Mouse (Mus musculus) forebrain, embryonic 12.5 days (tissue): ENCODE measurements at regions not wholly inside any gene's neighbourhood (a gene's known extent, or its start where the extent isn't known, plus 50 kb on each side); places are given as distances from the start of the nearest gene placed in this dataset.

Experiments used
- ATAC-seq: fragments of 200-750 bp; cut with Nextera tagmentation; 2 replicates; pipeline ENCODE4 v1.8.0; 2017; ENCODE audit warnings: moderate TSS enrichment; ENCODE audit not compliant: low FRiP score
- H3K27ac ChIP-seq: fragments of 300-500 bp; sonication (generic); 2 replicates; pipeline ENCODE4 v1.5.1; 2016; ENCODE audit warnings: mild to moderate bottlenecking
- H3K27me3 ChIP-seq: fragments of 300-500 bp; sonication (generic); 2 replicates; pipeline ENCODE4 v1.6.1; 2016; ENCODE audit warnings: mild to moderate bottlenecking
- H3K36me3 ChIP-seq: fragments of 300-500 bp; sonication (generic); replicated peaks from 2 replicates; pipeline ENCODE4 v1.6.1; 2016; ENCODE audit warnings: mild to moderate bottlenecking
- H3K4me1 ChIP-seq: fragments of 300-500 bp; sonication (generic); 2 replicates; pipeline ENCODE4 v1.6.1; 2016
- H3K4me2 ChIP-seq: fragments of 300-500 bp; sonication (generic); 2 replicates; pipeline ENCODE4 v1.6.1; 2016; ENCODE audit warnings: mild to moderate bottlenecking, moderate library complexity
- H3K4me3 ChIP-seq: fragments of 300-500 bp; sonication (generic); replicated peaks from 2 replicates; pipeline ENCODE4 v1.5.1; 2016; ENCODE audit warnings: mild to moderate bottlenecking
- H3K9ac ChIP-seq: fragments of 300-500 bp; sonication (generic); 2 replicates; pipeline ENCODE4 v1.6.1; 2016; ENCODE audit warnings: mild to moderate bottlenecking
- H3K9me3 ChIP-seq: fragments of 300-500 bp; sonication (generic); 2 replicates; pipeline ENCODE4 v1.6.1; 2016
- WGBS: fragments of 180-500 bp; shearing (Covaris S2); methylation state at CpG from one replicate; pipeline ENCODE4 v1.1.7; 2016; 5-methylcytosine and 5-hydroxymethylcytosine counted together

GRCm38 (mm10) chr5:12293685-12294084 is 89.5 kb upstream of the Sema3d start:
- Histone ChIP-seq H3K27me3 (no peaks in the 10 kb centered on the region), H3K4me1 (0 out of 2 replicates have a peak, but pooled peaks cover 3% of the 10 kb centered on the region), H3K36me3 (no peaks in the 10 kb centered on the region), H3K9ac (no peak overlapping the region), H3K4me2 (no peak overlapping the region), H3K9me3 (no peaks in the 10 kb centered on the region), H3K4me3 (no peak overlapping the region), H3K27ac (no peak overlapping the region)
- 35% methylated on average over 4 of the region's 4 CpGs for WGBS
- no peak for ATAC-seq

DNA sequence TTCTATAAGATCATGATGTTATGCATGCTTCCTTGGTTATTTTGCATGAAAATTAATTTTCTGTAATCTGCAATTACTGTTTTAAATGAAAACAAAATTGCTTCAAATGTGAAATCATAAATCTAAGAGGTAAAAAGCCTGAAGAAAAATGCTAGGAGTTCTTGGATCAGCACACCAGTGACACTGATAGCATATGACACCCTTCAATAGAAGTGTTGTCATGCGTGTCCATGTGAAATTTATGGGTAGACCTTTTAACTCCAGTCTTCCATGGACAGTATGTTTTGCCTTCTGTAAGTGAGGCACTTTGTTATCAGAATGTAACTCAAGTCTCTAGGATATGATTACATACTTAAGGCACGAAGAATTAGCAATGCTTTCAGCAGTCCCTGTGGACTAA is 85.9 kb upstream of the Sema3d start:
- Histone ChIP-seq H3K9ac (no peak overlapping the region), H3K4me1 (0 out of 2 replicates have a peak, but pooled peaks cover 3% of the 10 kb centered on the region), H3K4me3 (no peak overlapping the region), H3K27ac (no peak overlapping the region), H3K9me3 (no peaks in the 10 kb centered on the region), H3K36me3 (no peaks in the 10 kb centered on the region), H3K4me2 (no peak overlapping the region), H3K27me3 (no peaks in the 10 kb centered on the region)
- WGBS: 92% methylated on average over 2 of the region's 2 CpGs
- ATAC-seq: no peak

DNA sequence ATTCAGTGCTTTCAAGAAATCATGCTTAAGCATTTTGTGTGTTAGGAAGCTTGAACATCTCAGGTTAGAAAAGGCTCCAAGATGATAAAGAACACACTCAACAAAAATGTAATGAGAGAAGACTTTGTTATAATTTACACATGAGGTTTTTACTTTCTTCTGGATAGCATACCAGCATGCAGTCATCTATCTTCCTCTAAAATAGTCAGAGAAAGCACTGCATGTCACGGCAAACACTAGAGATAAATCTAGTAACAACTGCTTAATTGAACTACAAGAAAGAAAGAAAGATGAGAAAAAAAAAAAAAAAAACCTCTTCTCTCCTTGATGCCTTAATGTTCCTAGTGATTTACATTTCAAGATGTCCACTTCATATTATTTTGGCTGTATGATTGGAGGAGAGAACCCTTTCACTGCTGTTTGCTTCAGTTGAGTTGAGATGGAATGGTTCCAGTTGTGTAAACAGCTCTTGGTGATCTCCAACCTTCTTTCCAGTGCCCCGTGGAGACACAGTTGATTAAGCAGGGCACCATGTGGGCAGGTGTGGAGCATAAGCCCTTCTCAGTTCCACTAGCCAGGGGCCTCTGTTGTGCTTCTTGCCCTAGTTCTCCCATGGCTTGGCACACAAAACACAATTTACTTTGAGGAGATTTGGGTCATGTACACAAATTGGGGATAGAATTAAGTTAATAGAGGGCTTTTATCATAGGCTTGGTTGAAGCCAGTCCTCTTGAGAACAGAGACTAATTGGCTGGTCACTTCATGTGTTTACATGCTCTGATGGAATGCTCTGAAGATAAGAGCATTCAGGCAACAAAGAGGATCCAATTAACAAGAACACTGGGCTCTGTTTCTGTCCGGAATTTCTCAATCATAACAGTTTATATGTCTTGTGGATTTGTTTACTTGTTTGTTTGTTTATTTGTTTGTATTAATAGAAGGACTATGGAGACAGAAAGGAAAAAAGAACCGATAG is 81.1 kb upstream of the Sema3d start:
- Histone ChIP-seq H3K4me1 (no peaks in the 10 kb centered on the region), H3K27ac (no peak overlapping the region), H3K36me3 (no peaks in the 10 kb centered on the region), H3K9ac (no peak overlapping the region), H3K27me3 (no peaks in the 10 kb centered on the region), H3K4me2 (no peak overlapping the region), H3K4me3 (no peak overlapping the region), H3K9me3 (no peaks in the 10 kb centered on the region)
- 49% methylated on average over 4 of the region's 4 CpGs for WGBS
- ATAC-seq: no peak

- ATAC-seq: no peak
- Histone ChIP-seq H3K4me3 (no peak overlapping the region), H3K36me3 (no peaks in the 10 kb centered on the region), H3K9me3 (no peaks in the 10 kb centered on the region), H3K27ac (no peak overlapping the region), H3K27me3 (no peaks in the 10 kb centered on the region), H3K4me2 (no peak overlapping the region), H3K4me1 (no peaks in the 10 kb centered on the region), H3K9ac (no peak overlapping the region)
Observed at GRCm38 (mm10) chr5:12309408-12309807, 73.8 kb upstream of the Sema3d start.

- Histone ChIP-seq H3K9ac (no peak overlapping the region), H3K27ac (no peak overlapping the region), H3K27me3 (no peaks in the 10 kb centered on the region), H3K4me2 (no peak overlapping the region), H3K4me1 (no peaks in the 10 kb centered on the region), H3K9me3 (no peaks in the 10 kb centered on the region), H3K4me3 (no peak overlapping the region), H3K36me3 (no peaks in the 10 kb centered on the region)
- ATAC-seq: no peak
- 77% methylated on average over 4 of the region's 4 CpGs for WGBS
Observed at GRCm38 (mm10) chr5:12332648-12333305, 50.4 kb upstream of the Sema3d start.
